Mouse (Mus musculus) mesoderm, embryonic 11.5 days (tissue): ENCODE measurements around the gene Ghrhr.

Experiments used
- DNase-seq: peaks from one replicate; pipeline ENCODE4 v3.0.0-alpha.2; 2012; ENCODE audit warnings: low read depth, low spot score

Ghrhr gene

GRCm38 (mm10) chr6:55353711-55354445 is 22.2 kb upstream of the Ghrhr start:
- no peak for DNase-seq

GRCm38 (mm10) chr6:55354456-55355117 is 21.5 kb upstream of the Ghrhr start:
- no peak for DNase-seq

GRCm38 (mm10) chr6:55355575-55355974 is 20.5 kb upstream of the Ghrhr start:
- DNase-seq = no peak

- DNase-seq = no peak
These were observed 19.9 kb upstream of the Ghrhr start for GRCm38 (mm10) chr6:55356017-55356703.

- DNase-seq = no peak
These were observed 19.0 kb upstream of the Ghrhr start for GRCm38 (mm10) chr6:55356976-55357635.

- DNase-seq = no peak
These were observed 18.5 kb upstream of the Ghrhr start for GRCm38 (mm10) chr6:55357636-55358031.

GRCm38 (mm10) chr6:55358731-55359143 is 17.4 kb upstream of the Ghrhr start:
- peak; percentile 69 for DNase-seq

GRCm38 (mm10) chr6:55362663-55363062 is 13.4 kb upstream of the Ghrhr start:
- DNase-seq = no peak

- DNase-seq = no peak
These were observed 9.0 kb upstream of the Ghrhr start for GRCm38 (mm10) chr6:55367126-55367525.

GRCm38 (mm10) chr6:55370831-55371230 is 5.3 kb upstream of the Ghrhr start:
- DNase-seq = no peak

- no peak for DNase-seq
These were observed 416 bp downstream of the Ghrhr start for GRCm38 (mm10) chr6:55376511-55376910.

- DNase-seq = no peak
These were observed 1.4 kb downstream of the Ghrhr start for GRCm38 (mm10) chr6:55377461-55377860.

- DNase-seq = peak; percentile 78
These were observed 3.7 kb downstream of the Ghrhr start for GRCm38 (mm10) chr6:55379641-55380335.

GRCm38 (mm10) chr6:55381966-55382365 is 5.9 kb downstream of the Ghrhr start:
- no peak for DNase-seq

- peak; percentile 52 for DNase-seq
These were observed 7.8 kb downstream of the Ghrhr start for GRCm38 (mm10) chr6:55383897-55384296.

GRCm38 (mm10) chr6:55384356-55384951 is 8.4 kb downstream of the Ghrhr start:
- DNase-seq = no peak

- peak; percentile 37 for DNase-seq
These were observed 12.6 kb downstream of the Ghrhr start for GRCm38 (mm10) chr6:55388546-55389169.

GRCm38 (mm10) chr6:55389321-55389720 is 13.2 kb downstream of the Ghrhr start:
- DNase-seq = no peak

- DNase-seq = peak; percentile 79
These were observed 15.7 kb downstream of the Ghrhr start for GRCm38 (mm10) chr6:55391814-55392213.

- peak; percentile 82 for DNase-seq
These were observed 16.4 kb downstream of the Ghrhr start for GRCm38 (mm10) chr6:55392453-55392852.

GRCm38 (mm10) chr6:55394854-55395253 is 18.8 kb downstream of the Ghrhr start:
- no peak for DNase-seq
